Mouse (Mus musculus) left cerebral cortex, adult 2 months (tissue): ENCODE measurements around the gene Sirt5. TPM values are rescaled to one million over a fixed set of nuclear protein-coding genes. Genes with fewer than 3 reads are reported as not detected.
A peak's percentile ranks its signal among the peaks of the same experiment; 100 is the strongest.

Experiments used
- DNase-seq, 2 experiments: peaks; one replicate each; pipeline ENCODE4 v3.0.0; 2021 to 2022; ENCODE audit warnings: low spot score in 2 of 2, mixed read lengths in 1 of 2; ENCODE audit errors: extremely low spot score in 1 of 2
- H3K27ac ChIP-seq: fragments of 200-600 bp; 2 replicates; pipeline ENCODE4 v1.8.1; 2022
- H3K4me3 ChIP-seq: fragments of 200-600 bp; 2 replicates; pipeline ENCODE4 v1.8.1; 2022
- CTCF ChIP-seq: fragments of 200-600 bp; IDR thresholded peaks from 2 replicates; pipeline ENCODE4 v1.8.1; 2022; ENCODE audit warnings: antibody characterized with exemption, mild to moderate bottlenecking, moderate library complexity
- intact Hi-C: fragments of 180-260 bp; cut with DNase I; formaldehyde crosslinking; loops from one replicate; pipeline ENCODE4 v1.15.1; 2025
- total RNA-seq, 2 experiments: library from RNA; stranded (reverse); gene quantifications; 2 replicates each; pipeline ENCODE4 v1.2.3; 2021

Gene Sirt5
- total RNA-seq, 2 experiments from 2014 or later: 14.5 to 20.1 TPM

DNA sequence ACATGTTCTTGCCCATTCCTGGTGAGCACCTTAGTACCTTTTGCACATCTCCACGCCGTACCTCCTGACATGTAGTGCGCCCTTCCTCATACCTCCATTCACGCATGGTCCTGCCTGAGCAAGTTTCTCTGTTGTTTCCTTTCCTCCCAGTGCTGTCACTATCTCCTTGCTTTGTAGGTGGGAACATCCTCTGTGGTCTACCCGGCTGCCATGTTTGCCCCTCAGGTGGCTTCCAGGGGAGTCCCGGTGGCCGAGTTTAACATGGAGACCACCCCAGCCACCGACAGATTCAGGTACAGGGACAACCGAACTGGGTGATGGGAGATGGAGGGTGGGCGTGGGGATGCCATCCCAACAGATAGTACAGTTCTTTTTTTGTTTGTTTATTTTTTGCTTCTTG is 20.0 kb downstream of the Sirt5 start:
- no peak overlapping the region for H3K27ac ChIP-seq
- no peak for TF ChIP-seq CTCF
- no peak overlapping the region for H3K4me3 ChIP-seq
- no peak for DNase-seq
- intact Hi-C loops: no loop called here

DNA sequence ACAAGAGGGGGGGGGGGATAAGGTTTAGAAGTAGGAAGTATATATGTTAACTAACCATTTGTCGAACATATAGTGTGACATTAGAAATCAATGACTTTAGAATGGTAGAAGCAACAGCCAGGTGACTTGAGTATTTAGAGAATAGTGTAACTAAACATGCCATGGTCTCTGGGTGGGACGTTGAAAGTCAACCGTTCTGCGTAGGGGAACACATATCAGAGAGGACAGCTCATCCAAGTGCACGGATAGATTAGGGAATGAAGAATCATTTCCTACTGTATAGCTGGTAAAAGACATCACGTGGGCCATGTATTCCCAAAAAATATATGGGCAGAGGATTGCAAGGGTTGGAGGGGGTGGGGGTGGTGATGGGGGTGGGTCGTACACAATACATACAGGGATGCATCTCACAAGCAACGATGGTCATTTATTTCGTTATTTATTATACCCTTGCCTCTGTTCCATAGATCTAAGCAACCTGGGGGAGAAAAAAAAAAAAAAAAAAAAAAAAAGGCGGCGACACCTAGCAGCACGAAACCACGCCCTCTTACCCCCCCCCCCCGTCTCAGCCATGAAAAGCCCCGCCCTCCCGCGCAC is 32.5 kb downstream of the Sirt5 start:
- peak overlapping the region; percentile 47; the same call in 1 of the 2 replicates for H3K27ac ChIP-seq
- H3K4me3 ChIP-seq: peak overlapping the region; percentile 90
- intact Hi-C loops: loop anchor here (1.0 to 5.0 kb wide), 2 partner anchors 90 to 226 kb away; partner anchors contain the start of gene Tbc1d7
- DNase-seq: no peak
- TF ChIP-seq CTCF: no peak

- H3K27ac ChIP-seq: peak within 1 kb of the TSS; percentile 99
- intact Hi-C loops: loop anchor here (1.0 to 5.0 kb wide), 2 partner anchors 91 to 227 kb away; partner anchors contain the start of gene Tbc1d7
- peak; percentile 61 for TF ChIP-seq CTCF
- DNase-seq: peak; percentile 94 to 96
- peak within 1 kb of the TSS; percentile 90 for H3K4me3 ChIP-seq
These were observed 33.2 kb downstream of the Sirt5 start, which contains the start of gene Nol7 for GRCm38 (mm10) chr13:43398297-43399080. Gene Nol7 (plus strand): TSS chr13:43398390.

- Histone ChIP-seq H3K27ac (no peak overlapping the region), H3K4me3 (no peak overlapping the region)
- DNase-seq: no peak
- intact Hi-C loops: loop anchor here (5.0 kb wide), 1 partner anchor 92 kb away; no protein-coding TSS in a partner anchor
- TF ChIP-seq CTCF: no peak
These were observed 34.3 kb downstream of the Sirt5 start for GRCm38 (mm10) chr13:43399576-43399975.

- Histone ChIP-seq H3K27ac (no peak overlapping the region), H3K4me3 (no peak overlapping the region)
- no peak for TF ChIP-seq CTCF
- DNase-seq: no peak
- intact Hi-C loops: no loop called here
These were observed 47.0 kb downstream of the Sirt5 start for GRCm38 (mm10) chr13:43412311-43412710.

- no peak for DNase-seq
- no peak for TF ChIP-seq CTCF
- Histone ChIP-seq H3K4me3 (no peak overlapping the region), H3K27ac (no peak overlapping the region)
- intact Hi-C loops: no loop called here
These were observed 48.3 kb downstream of the Sirt5 start for GRCm38 (mm10) chr13:43413611-43414010.

- DNase-seq: no peak
- TF ChIP-seq CTCF: no peak
- intact Hi-C loops: loop anchor here (5.0 kb wide), 2 partner anchors 62 to 132 kb away; no protein-coding TSS in a partner anchor
- no peak overlapping the region for H3K4me3 ChIP-seq
- H3K27ac ChIP-seq: no peak overlapping the region
These were observed 50.0 kb downstream of the Sirt5 start for GRCm38 (mm10) chr13:43415249-43415648.

DNA sequence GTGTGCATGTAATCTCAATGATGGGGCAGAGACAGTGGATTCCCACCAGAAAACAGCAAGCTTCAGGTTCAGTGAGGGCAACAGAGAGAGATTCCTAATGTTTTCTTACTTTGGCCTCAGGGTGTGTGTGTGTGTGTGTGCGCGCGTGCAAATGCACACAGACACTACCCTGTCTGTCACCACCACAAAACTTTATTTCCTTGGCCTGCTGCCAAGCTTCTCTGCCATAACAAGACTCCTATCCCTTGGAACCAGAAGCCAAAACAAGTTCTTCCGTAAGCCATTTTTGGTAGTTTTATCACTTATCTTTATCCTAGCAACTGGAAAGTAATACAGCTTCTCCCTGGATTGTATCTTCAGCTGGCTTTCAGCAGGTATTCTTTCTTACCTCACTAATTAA is 63.1 kb downstream of the Sirt5 start:
- DNase-seq: no peak
- Histone ChIP-seq H3K4me3 (no peak overlapping the region), H3K27ac (no peak overlapping the region)
- intact Hi-C loops: no loop called here
- no peak for TF ChIP-seq CTCF

DNA sequence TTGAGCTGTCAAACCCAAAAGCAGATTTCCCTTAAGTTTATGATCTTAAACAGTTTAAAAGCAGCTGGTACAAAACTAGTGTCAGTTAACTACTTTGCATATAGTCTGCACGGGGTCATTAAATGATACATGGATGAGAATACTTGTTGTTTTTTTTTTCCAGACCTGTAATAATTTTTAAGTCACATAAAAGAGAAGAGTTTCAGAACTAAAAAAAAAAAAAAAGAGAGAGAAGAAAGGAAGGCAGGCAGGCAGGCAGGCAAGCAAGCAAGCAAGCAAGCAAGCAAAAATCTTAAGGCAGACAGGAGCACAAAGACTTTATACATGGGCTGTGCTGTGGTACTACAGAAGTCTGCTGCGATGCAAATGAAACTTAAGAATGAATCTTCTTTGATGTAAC is 68.1 kb downstream of the Sirt5 start:
- Histone ChIP-seq H3K27ac (no peak overlapping the region), H3K4me3 (no peak overlapping the region)
- intact Hi-C loops: no loop called here
- TF ChIP-seq CTCF: no peak
- no peak for DNase-seq

- intact Hi-C loops: no loop called here
- TF ChIP-seq CTCF: no peak
These were observed 75.1 kb downstream of the Sirt5 start for GRCm38 (mm10) chr13:43440376-43440775.

GRCm38 (mm10) chr13:43442551-43442950 is 77.3 kb downstream of the Sirt5 start:
- no peak for TF ChIP-seq CTCF
- Histone ChIP-seq H3K27ac (peak overlapping the region; percentile 10), H3K4me3 (no peak overlapping the region)
- no peak for DNase-seq
- intact Hi-C loops: no loop called here

More at GRCm38 (mm10) chr13:43440376-43440775, 75.1 kb downstream of the Sirt5 start:
- DNase-seq: no peak
- Histone ChIP-seq H3K4me3 (no peak overlapping the region), H3K27ac (no peak overlapping the region)

- no peak for TF ChIP-seq CTCF
- Histone ChIP-seq H3K4me3 (no peak overlapping the region), H3K27ac (no peak overlapping the region)
- intact Hi-C loops: no loop called here
- no peak for DNase-seq
These were observed 78.4 kb downstream of the Sirt5 start for GRCm38 (mm10) chr13:43443706-43444105.

GRCm38 (mm10) chr13:43444717-43445116 is 79.4 kb downstream of the Sirt5 start:
- no peak for TF ChIP-seq CTCF
- intact Hi-C loops: no loop called here
- no peak for DNase-seq
- no peak overlapping the region for H3K4me3 ChIP-seq
- no peak overlapping the region for H3K27ac ChIP-seq

Other genes with a start within 250 kb of the Sirt5 start
- 10 to 100 TPM; 23.4 to 29.0 TPM for gene Tbc1d7, start 194.0 kb upstream of the Sirt5 start, total RNA-seq
- gene Gfod1, start 61.3 kb upstream of the Sirt5 start, total RNA-seq: 100 to 1,000 TPM; 118 to 134 TPM
- 10 to 100 TPM; 61.1 to 72.1 TPM for gene Nol7, start 32.9 kb downstream of the Sirt5 start, total RNA-seq
- 100 to 1,000 TPM; 102 to 105 TPM for gene Ranbp9, start 115.8 kb downstream of the Sirt5 start, total RNA-seq
- gene Mcur1, start 194.7 kb downstream of the Sirt5 start, total RNA-seq: 10 to 100 TPM; 15.8 to 17.8 TPM